Mouse (Mus musculus) heart, adult 2 months (tissue): ENCODE results near the gene Gm49486.

Experiments used
- CTCF ChIP-seq: fragments of 200-600 bp; IDR thresholded peaks from 2 replicates; pipeline ENCODE4 v1.8.1; 2022; ENCODE audit warnings: antibody characterized with exemption, mild to moderate bottlenecking, moderate library complexity
- EP300 ChIP-seq: fragments of 200-500 bp; IDR thresholded peaks from 2 replicates; pipeline ENCODE4 v1.6.1; 2011; ENCODE audit warnings: low read depth, low read length, control low read depth; ENCODE audit not compliant: insufficient read depth
- POLR2A ChIP-seq: fragments of 200-500 bp; IDR thresholded peaks from 2 replicates; pipeline ENCODE4 v1.6.1; 2011; ENCODE audit warnings: mild to moderate bottlenecking, low read depth, low read length, control low read depth; ENCODE audit not compliant: insufficient read depth

DNA sequence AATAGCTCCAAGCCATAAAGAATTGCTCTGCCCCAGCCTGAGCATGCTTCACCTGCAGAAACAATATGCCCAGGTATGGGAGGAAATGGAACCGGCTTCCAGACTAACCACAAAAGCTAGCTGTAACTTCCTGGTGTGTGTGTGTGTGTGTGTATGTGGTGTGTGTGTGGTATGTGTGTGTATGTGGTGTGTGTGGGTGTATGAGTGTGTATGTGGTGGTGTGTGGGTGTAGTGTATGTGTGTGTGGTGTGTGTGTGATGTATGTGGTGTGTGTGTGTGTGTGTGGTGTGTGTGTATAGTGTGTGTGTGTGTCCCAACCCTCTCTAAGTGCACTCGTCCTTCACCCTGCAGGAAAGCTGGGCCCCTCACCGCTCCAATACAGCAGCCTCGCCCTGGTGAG is 36.2 kb downstream of the Gm49486 start:
- TF ChIP-seq CTCF (no peak), POLR2A (no peak), EP300 (no peak)
